Mouse (Mus musculus) embryo, embryonic 11 days (tissue): Measurements from ENCODE around the gene Capza3.

Experiments
- DNase-seq: peaks from one replicate; pipeline ENCODE4 v3.0.0-alpha.2; 2015

Capza3 gene

DNA sequence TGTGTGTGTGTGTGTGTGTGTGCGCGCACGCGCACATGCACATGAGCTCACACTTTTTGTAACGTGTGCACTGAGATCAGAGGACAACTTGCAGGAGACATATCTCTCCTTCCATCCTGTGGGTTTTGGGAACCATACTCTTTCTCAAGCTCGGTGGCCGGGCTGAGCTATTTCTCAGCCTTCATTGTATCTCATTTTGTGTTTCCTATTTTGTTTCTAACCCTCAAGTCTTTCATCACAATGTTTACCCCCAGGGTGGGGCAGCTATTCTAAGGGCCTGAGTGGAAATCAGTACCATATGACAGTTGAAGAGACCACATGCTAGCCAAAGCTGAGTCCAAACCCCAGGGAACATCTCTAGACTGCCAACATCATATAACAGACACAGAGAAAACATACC, at the start of gene Capza3:
Gene Capza3 (plus strand): TSS at position 301 of the 400 bp plus-strand sequence.
- no peak for DNase-seq

DNA sequence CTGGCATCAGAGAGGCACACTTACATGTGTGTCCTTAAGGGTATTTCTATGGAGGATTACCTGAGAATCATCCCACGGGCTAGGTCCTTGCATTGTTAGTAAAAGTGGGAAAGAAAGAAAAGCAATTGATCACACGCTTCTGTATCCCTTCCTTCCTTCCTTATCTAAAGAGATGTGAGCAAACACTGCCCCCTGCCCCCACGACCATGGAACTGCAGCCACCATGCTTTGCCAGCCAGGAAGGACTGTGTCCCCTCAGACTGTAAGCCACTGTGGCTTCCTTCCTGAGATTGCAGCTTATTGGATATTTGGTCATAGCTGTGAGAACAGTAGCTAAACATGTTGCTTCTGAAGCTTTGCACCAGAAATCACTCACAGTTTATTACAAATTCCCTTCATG, 35.9 kb upstream of the Capza3 start:
- DNase-seq = no peak

DNA sequence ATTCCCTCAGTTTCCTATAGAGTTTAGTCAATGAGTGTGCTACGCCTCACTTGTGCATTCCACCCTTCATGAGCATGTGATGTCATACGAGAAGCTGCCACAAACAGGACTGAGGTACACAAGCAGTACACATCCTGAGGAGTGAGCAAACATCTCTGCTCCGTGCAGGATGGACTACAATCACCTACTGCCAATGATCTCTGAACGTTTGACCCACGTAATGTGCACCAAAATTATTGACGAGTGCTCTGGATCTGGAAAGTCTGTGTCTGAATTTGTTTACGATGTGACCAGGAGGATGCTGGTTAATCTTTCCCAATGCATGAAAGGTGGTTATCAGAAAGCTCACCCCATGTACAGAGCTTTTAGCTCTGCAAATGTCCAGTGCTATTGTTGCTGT, 16.6 kb upstream of the Capza3 start:
- no peak for DNase-seq

- DNase-seq = no peak
Measured at GRCm38 (mm10) chr6:140041357-140041756, 305 bp downstream of the Capza3 start, which contains the start of gene Plcz1. Gene Plcz1 (minus strand): TSS chr6:140041457.

DNA sequence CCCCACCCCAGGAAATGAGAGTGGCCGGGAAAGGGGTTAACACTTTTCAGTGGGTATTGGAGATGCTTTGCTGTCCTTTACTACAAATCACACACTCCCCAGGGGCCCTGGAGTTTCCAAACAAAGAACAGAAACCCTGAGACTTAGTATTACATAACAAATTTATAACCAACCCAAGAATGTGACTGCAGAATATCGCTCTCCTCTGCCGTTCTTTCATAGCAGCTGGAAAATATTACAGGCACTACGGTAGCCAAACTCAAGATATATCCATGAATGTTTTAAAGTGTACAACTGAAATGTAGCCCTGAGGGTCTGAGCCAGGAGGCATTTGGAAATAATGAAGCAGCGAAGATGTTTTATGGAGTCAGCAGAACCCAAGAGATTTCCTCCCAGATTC, 10.4 kb downstream of the Capza3 start:
- no peak for DNase-seq

- no peak for DNase-seq
Measured at GRCm38 (mm10) chr6:140054271-140054928, 13.3 kb downstream of the Capza3 start.

- DNase-seq = no peak
Measured at GRCm38 (mm10) chr6:140069177-140069576, 28.1 kb downstream of the Capza3 start.

- no peak for DNase-seq
Measured at GRCm38 (mm10) chr6:140080933-140081332, 39.9 kb downstream of the Capza3 start.

DNA sequence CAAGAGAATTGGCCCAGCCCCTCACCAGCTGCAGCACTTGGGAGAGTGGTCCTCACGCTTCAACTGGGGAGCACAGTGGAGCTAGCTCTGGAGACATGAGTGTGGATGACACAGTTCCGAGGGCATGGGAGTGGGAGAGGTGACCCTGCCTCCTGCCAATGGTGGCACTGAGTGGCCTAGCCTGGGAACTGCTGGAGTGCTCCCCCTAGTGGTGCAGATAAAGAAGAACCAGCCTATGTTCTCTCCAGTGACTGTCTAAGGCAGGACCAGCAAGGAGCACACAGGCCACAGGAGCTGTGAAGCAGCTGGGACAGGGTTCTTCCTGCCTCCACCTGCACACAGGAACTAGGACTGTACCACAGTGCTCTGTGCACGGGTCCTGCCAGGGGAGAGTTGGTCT, 40.7 kb downstream of the Capza3 start:
- no peak for DNase-seq

GRCm38 (mm10) chr6:140089855-140090254, 48.8 kb downstream of the Capza3 start:
- DNase-seq = no peak
